Mouse (Mus musculus) hindbrain, postnatal 0 days (tissue): Measurements from ENCODE around the gene Spata6. TPM values are rescaled to one million over a fixed set of nuclear protein-coding genes. Genes with fewer than 3 reads are reported as not detected.

Experiments used
- ATAC-seq: fragments of 200-750 bp; cut with Nextera tagmentation; 2 replicates; pipeline ENCODE4 v1.8.0; 2017; ENCODE audit warnings: mild to moderate bottlenecking, moderate TSS enrichment, moderate library complexity
- DNase-seq: peaks from one replicate; pipeline ENCODE4 v3.0.0-alpha.2; 2015; ENCODE audit warnings: low spot score
- H3K27ac ChIP-seq: fragments of 300-500 bp; sonication (generic); 2 replicates; pipeline ENCODE4 v1.5.1; 2014; ENCODE audit warnings: mild to moderate bottlenecking
- H3K27me3 ChIP-seq: fragments of 300-500 bp; sonication (generic); 2 replicates; pipeline ENCODE4 v1.6.1; 2014; ENCODE audit warnings: low read length, mixed read lengths; ENCODE audit not compliant: insufficient read depth
- H3K36me3 ChIP-seq: fragments of 300-500 bp; sonication (generic); 2 replicates; pipeline ENCODE4 v1.6.1; 2014; ENCODE audit warnings: low read length, mixed read lengths; ENCODE audit not compliant: insufficient read depth
- H3K4me1 ChIP-seq: fragments of 300-500 bp; sonication (generic); 2 replicates; pipeline ENCODE4 v1.6.1; 2014; ENCODE audit warnings: antibody characterized with exemption, low read length, mixed read lengths; ENCODE audit not compliant: insufficient read depth
- H3K4me2 ChIP-seq: fragments of 300-500 bp; sonication (generic); 2 replicates; pipeline ENCODE4 v1.6.1; 2014; ENCODE audit warnings: low read depth, mild to moderate bottlenecking, low read length, moderate library complexity, mixed read lengths
- H3K4me3 ChIP-seq: fragments of 300-500 bp; sonication (generic); 2 replicates; pipeline ENCODE4 v1.5.1; 2014; ENCODE audit warnings: low read length
- H3K9ac ChIP-seq: fragments of 300-500 bp; sonication (generic); replicated peaks from 2 replicates; pipeline ENCODE4 v1.6.1; 2014; ENCODE audit warnings: mild to moderate bottlenecking, low read length, moderate library complexity, mixed read lengths
- H3K9me3 ChIP-seq: fragments of 300-500 bp; sonication (generic); 2 replicates; pipeline ENCODE4 v1.6.1; 2016; ENCODE audit warnings: low read length, mixed read lengths
- CTCF ChIP-seq: IDR thresholded peaks from 2 replicates; pipeline ENCODE4 v1.5.1; 2016; ENCODE audit warnings: antibody characterized with exemption, control low read depth, low read depth
- WGBS: fragments of 180-500 bp; shearing (Covaris S2); extraction: QIAGEN DNeasy Blood & Tissue Kit; methylation state at CpG from one replicate; pipeline ENCODE4 v1.1.7; 2014; 5-methylcytosine and 5-hydroxymethylcytosine counted together
- polyA plus RNA-seq: library from polyadenylated mRNA; unstranded; fragments of >200 nt; fragmentation: Nextera tagmentation; extraction: Ambion mirVana; gene quantifications from 2 replicates; pipeline ENCODE4 v1.2.1, GENCODE M21; 2015
- total RNA-seq: library from RNA; depleted of rRNA; stranded (reverse); fragments of >200 nt; gene quantifications from 2 replicates; pipeline ENCODE4 v1.2.3, GENCODE M21; 2014; rRNA removed

Gene Spata6
- total and polyA plus RNA-seq, 2 experiments from 2014 or later, result 11.9 to 21.2 TPM

DNA sequence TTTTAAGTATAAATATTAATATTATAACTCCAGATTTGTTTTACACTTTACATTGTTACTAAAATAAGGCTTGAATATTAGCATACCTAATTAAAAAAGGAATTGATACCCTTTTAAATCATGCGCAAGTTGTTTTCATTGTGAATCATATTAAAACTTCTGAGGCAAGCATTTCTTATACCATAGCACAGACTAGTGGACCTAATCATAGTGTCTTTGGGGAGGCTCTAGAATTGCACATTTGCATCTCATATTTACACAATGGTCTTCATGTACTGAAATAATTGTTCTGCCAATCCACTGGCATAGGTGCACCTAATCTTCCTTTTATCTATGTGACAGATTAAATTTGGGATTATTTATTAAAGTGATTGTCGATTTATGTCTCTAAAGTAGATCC lies 83.4 kb downstream of the Spata6 start:
- ATAC-seq, result no peak
- Histone ChIP-seq H3K4me2 (no peak overlapping the region), H3K4me3 (no peak overlapping the region), H3K4me1 (no peaks in the 10 kb centered on the region), H3K27me3 (no peaks in the 10 kb centered on the region), H3K27ac (no peak overlapping the region), H3K9ac (no peak overlapping the region), H3K9me3 (no peaks in the 10 kb centered on the region), H3K36me3 (no peaks in the 10 kb centered on the region)
- TF ChIP-seq CTCF, result peak; percentile 29; the same call in 1 of the 2 replicates
- 85% methylated on average over 2 of the region's 2 CpGs for WGBS
- peak; percentile 8 for DNase-seq

DNA sequence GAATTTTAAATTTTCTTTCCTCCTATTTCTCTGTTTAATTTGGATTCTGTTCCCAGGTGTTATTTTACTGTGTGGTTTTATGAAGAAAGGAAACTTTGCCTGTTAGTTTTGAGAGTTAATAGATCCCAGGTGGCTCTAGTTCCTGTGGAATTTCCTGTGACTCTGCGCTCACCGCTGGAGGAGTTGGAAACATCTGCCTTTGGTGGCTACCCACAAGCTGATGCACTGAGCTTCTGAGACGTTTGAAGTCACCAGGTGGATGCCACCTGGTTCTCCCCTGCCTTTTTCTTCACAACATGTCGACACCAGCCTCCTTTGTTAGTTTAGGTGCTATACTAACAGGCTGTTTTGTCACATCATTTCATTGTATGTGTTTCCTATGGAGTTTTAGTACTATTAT lies 97.7 kb downstream of the Spata6 start:
- ATAC-seq, result no peak
- Histone ChIP-seq H3K9me3 (no peaks in the 10 kb centered on the region), H3K27me3 (no peaks in the 10 kb centered on the region), H3K4me3 (no peak overlapping the region), H3K9ac (no peak overlapping the region), H3K4me1 (no peaks in the 10 kb centered on the region), H3K4me2 (no peak overlapping the region), H3K27ac (no peak overlapping the region), H3K36me3 (no peaks in the 10 kb centered on the region)
- no peak for TF ChIP-seq CTCF
- WGBS, result 70% methylated on average over 4 of the region's 4 CpGs
- DNase-seq, result no peak

DNA sequence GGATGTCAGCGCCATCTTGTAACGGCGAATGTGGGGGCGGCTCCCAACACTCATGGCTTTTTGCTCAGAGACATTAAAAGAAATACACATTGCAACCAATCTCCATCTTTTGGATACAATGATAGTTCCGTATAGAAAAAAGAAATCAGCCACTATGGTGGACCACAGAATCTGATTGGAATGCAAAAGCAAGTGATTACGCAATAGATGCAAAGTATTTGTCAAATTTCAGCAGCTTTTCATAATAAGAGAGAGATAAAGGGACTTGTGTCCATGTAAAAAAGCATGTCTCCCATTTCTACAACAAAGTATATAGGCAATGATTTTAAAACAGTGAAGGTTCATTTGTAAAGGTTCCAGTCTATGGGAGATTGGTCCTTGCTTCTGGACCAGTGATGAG lies 119.1 kb downstream of the Spata6 start:
- no peaks in the 10 kb centered on the region for H3K36me3 ChIP-seq
- no peaks in the 10 kb centered on the region for H3K4me1 ChIP-seq
- ATAC-seq (no peak), DNase-seq (no peak)
- no peak for TF ChIP-seq CTCF
- no peak overlapping the region for H3K4me3 ChIP-seq
- no peak overlapping the region for H3K27ac ChIP-seq
- H3K27me3 ChIP-seq, result no peaks in the 10 kb centered on the region
- no peaks in the 10 kb centered on the region for H3K9me3 ChIP-seq
- WGBS, result 97% methylated on average over 6 of the region's 6 CpGs
- no peak overlapping the region for H3K9ac ChIP-seq
- H3K4me2 ChIP-seq, result no peak overlapping the region

DNA sequence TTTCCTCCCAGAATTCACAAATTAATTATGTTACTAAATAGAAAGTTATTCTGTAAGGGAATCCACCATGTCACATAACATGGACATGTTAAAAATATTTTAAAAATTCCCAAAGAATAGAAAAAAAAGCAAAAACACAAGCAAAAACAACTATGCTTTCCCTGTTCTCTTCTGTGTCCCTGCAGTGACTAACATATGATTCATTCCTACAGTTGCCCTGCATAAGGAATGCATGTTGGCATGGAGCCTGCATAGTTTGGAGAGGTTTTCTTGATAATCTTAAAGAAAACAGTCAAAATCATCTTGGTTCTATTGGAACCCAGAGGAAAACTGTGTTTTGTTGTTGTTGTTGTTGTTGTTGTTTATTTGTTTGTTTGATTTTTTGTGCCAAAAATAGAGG lies 132.8 kb downstream of the Spata6 start:
- H3K27me3 ChIP-seq, result no peaks in the 10 kb centered on the region
- H3K9me3 ChIP-seq, result no peaks in the 10 kb centered on the region
- no peak overlapping the region for H3K4me2 ChIP-seq

DNA sequence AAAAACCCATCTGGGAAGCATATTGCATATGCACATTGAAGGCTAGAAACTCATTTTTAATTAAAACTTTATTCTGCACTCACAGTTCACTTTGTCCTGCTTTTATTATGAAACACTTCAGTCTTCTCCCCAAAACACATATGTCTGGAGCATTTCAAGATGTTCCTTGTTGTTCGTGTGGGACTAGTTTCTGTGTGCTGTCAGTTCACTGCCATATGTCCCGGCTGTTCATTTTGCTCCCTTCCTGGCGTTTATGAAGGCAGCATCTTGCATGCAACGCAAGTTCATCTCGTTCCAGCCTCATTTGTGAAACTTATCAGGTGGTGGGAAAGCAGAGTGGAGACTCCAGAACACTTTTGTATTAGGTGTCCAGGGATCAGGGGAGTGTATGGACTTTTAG lies 146.9 kb downstream of the Spata6 start:
- Histone ChIP-seq H3K36me3 (no peaks in the 10 kb centered on the region), H3K27me3 (no peaks in the 10 kb centered on the region), H3K4me2 (no peak overlapping the region), H3K27ac (no peak overlapping the region), H3K9ac (no peak overlapping the region), H3K4me3 (no peak overlapping the region), H3K4me1 (no peaks in the 10 kb centered on the region), H3K9me3 (no peaks in the 10 kb centered on the region)
- DNase-seq (no peak), ATAC-seq (no peak)
- 79% methylated on average over 5 of the region's 5 CpGs for WGBS
- TF ChIP-seq CTCF, result no peak

More for the DNA sequence above, 132.8 kb downstream of the Spata6 start:
- ATAC-seq (no peak), DNase-seq (no peak)
- TF ChIP-seq CTCF, result no peak
- no peak overlapping the region for H3K27ac ChIP-seq
- H3K4me3 ChIP-seq, result no peak overlapping the region
- no peak overlapping the region for H3K9ac ChIP-seq
- H3K36me3 ChIP-seq, result no peaks in the 10 kb centered on the region
- H3K4me1 ChIP-seq, result no peaks in the 10 kb centered on the region

DNA sequence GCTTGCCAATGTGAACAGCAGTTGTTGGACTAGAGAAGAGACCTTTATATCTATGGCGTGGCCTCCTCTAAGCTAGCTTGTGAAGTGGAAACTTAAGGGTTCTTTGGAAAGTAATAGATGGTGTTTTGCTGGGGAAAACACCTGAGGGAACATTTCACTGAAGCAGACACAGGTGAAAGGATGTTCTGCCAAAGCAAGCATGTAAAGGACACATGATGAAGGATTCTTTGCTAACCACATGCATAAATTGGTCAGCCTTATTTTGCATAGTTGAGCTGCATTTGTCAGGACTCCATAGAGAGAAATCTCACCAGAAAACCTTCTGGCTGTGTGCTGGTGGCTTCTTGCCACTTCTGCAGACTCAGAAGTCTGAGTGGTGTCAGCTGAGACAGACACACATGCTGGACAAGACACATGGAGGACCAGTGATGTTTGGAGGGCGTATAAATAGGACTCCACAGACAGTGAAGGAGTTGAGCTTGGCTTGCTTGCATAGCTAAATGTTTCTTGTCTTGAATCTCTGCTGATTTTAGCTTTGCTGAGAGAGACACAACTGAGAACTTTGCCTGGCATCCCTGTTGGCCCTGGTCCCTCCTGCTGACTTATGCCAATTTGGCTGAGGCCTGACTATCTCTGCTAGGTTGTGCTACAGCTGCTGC lies 148.1 kb downstream of the Spata6 start:
- TF ChIP-seq CTCF, result no peak
- Histone ChIP-seq H3K4me2 (no peak overlapping the region), H3K36me3 (no peaks in the 10 kb centered on the region)

More for the DNA sequence above, 148.1 kb downstream of the Spata6 start:
- no peaks in the 10 kb centered on the region for H3K4me1 ChIP-seq
- H3K4me3 ChIP-seq, result no peak overlapping the region
- H3K9ac ChIP-seq, result no peak overlapping the region
- H3K9me3 ChIP-seq, result no peaks in the 10 kb centered on the region
- DNase-seq (no peak), ATAC-seq (no peak)
- no peaks in the 10 kb centered on the region for H3K27me3 ChIP-seq
- 81% methylated on average over 2 of the region's 2 CpGs for WGBS
- H3K27ac ChIP-seq, result no peak overlapping the region

Other genes starting within 250 kb of the Spata6 start
- not detected in 2 replicates for gene Slc5a9, start 182.9 kb downstream of the Spata6 start, total RNA-seq
- gene Slc5a9, start 182.9 kb downstream of the Spata6 start, polyA plus RNA-seq, result not detected in 2 replicates
- not detected in 2 replicates for gene Skint8, start 199.4 kb downstream of the Spata6 start, total RNA-seq
- gene Skint8, start 199.4 kb downstream of the Spata6 start, polyA plus RNA-seq, result not detected in 2 replicates